Mouse (Mus musculus): ENCODE data around the gene Matn1.

- TF ChIP-seq CTCF (IDR thresholded peaks at IDR 0.05; ENCODE audit: low read depth) = no peak
- no peak for TF ChIP-seq EP300 (IDR thresholded peaks at IDR 0.05; ENCODE audit: low read depth)
These were observed 56.5 kb downstream of the Matn1 start for GRCm38 (mm10) chr4:131000614-131001178.

All from liver, embryonic 14.5 days (tissue).